Mouse (Mus musculus) embryonic facial prominence, embryonic 11.5 days (tissue): ENCODE data around the gene Zfp428. TPM values are rescaled to one million over a fixed set of nuclear protein-coding genes. Genes with fewer than 3 reads are reported as not detected.

ENCODE experiments used
- ATAC-seq: fragments of 200-750 bp; cut with Nextera tagmentation; replicated peaks from 2 replicates; pipeline ENCODE4 v1.8.0; 2017; ENCODE audit warnings: low read depth; ENCODE audit not compliant: insufficient number of reproducible peaks, low FRiP score, low TSS enrichment
- DNase-seq: peaks from one replicate; pipeline ENCODE4 v3.0.0-alpha.2; 2015; ENCODE audit warnings: low spot score
- H3K27ac ChIP-seq: fragments of 300-500 bp; sonication (generic); replicated peaks from 2 replicates; pipeline ENCODE4 v1.5.1; 2014; ENCODE audit warnings: mild to moderate bottlenecking, low read depth, low read length, control low read depth
- H3K27me3 ChIP-seq: fragments of 300-500 bp; sonication (generic); 2 replicates; pipeline ENCODE4 v1.6.1; 2014; ENCODE audit warnings: mild to moderate bottlenecking, low read length, moderate library complexity, mixed read lengths; ENCODE audit not compliant: control insufficient read depth, insufficient read depth
- H3K36me3 ChIP-seq: fragments of 300-500 bp; sonication (generic); replicated peaks from 2 replicates; pipeline ENCODE4 v1.6.1; 2014; ENCODE audit warnings: low read depth, mild to moderate bottlenecking, low read length, moderate library complexity, mixed read lengths; ENCODE audit not compliant: control insufficient read depth, insufficient read depth
- H3K4me1 ChIP-seq: fragments of 300-500 bp; sonication (generic); 2 replicates; pipeline ENCODE4 v1.6.1; 2014; ENCODE audit warnings: low read length, mixed read lengths; ENCODE audit not compliant: control insufficient read depth, insufficient read depth
- H3K4me2 ChIP-seq: fragments of 300-500 bp; sonication (generic); 2 replicates; pipeline ENCODE4 v1.6.1; 2014; ENCODE audit warnings: low read depth, mild to moderate bottlenecking, control low read depth, low read length, moderate library complexity
- H3K4me3 ChIP-seq: fragments of 300-500 bp; sonication (generic); 2 replicates; pipeline ENCODE4 v1.5.1; 2014; ENCODE audit warnings: low read depth, low read length, control low read depth
- H3K9ac ChIP-seq: fragments of 300-500 bp; sonication (generic); replicated peaks from 2 replicates; pipeline ENCODE4 v1.6.1; 2014; ENCODE audit warnings: mild to moderate bottlenecking, control low read depth, low read length
- H3K9me3 ChIP-seq: fragments of 300-500 bp; sonication (generic); replicated peaks from 2 replicates; pipeline ENCODE4 v1.6.1; 2016; ENCODE audit warnings: mild to moderate bottlenecking, low read length, inconsistent platforms, mixed read lengths; ENCODE audit not compliant: control insufficient read depth
- WGBS: fragments of 180-500 bp; shearing (Covaris S2); extraction: QIAGEN DNeasy Blood & Tissue Kit; methylation state at CpG from one replicate; pipeline ENCODE4 v1.1.7; 2014; 5-methylcytosine and 5-hydroxymethylcytosine counted together
- polyA plus RNA-seq: library from polyadenylated mRNA; unstranded; fragments of >200 nt; fragmentation: Nextera tagmentation; extraction: Ambion mirVana; gene quantifications from 2 replicates; pipeline ENCODE4 v1.2.1, GENCODE M21; 2014

Zfp428 gene
- polyA plus RNA-seq, result 52.5 and 58.0 TPM in 2 replicates

DNA sequence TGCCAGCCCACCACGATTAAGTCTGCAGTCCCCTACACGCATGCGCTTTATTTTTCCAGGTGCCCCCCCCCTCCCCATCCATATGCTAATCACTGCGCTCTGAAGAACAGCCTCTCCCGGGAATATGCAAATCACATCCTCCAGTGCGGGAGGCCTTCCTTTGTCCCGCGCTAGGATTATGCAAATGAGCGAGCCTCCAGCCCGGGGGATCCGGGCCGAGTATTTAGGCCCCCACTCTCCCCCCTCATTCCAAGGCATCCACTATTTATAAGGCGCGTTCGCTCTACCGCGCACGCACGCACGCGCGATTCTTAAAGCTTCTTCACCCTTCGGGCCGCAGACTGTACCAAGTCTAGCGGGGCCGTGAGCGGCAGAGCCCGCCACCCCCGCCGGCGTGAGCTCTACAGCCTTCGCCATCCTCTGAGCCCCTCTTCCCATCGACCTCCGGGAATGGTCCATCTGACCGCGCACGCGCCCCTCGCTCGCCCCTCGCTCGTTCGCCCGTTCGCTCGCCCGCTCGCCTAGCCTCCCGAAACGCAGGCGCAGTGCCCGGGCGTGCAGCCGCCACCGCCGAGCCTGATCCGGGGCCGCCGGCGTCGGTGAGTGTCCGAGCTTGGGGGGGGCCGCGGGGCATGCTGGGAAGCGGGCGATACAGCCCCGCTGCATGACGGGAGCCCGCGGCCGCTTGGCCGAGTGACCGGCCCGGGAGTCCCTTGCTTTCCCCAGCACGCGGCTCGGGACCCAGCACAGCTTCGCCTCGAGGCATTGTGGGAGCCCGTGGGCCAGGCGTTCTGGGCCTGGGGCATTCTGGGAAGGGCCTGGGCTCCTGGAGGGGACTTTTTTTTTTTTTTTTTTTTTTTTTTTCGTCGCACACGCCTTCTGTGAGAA, at the start of gene Zfp428:
TSS of gene Zfp428 (plus strand) at position 169 of the 888 bp plus-strand sequence.
- no peaks in the 10 kb centered on the region for H3K27me3 ChIP-seq
- WGBS, result under 1% methylated on average over 84 of the region's 84 CpGs
- H3K27ac ChIP-seq, result peak within 1 kb of the TSS; percentile 97
- no peaks in the 10 kb centered on the region; the same call in 1 of the 2 replicates for H3K4me1 ChIP-seq
- ATAC-seq (peak; percentile 83), DNase-seq (peak; percentile 93)
- H3K4me2 ChIP-seq, result peak within 1 kb of the TSS; percentile 74
- H3K9ac ChIP-seq, result peak within 1 kb of the TSS; percentile 97
- no peaks in the 10 kb centered on the region for H3K9me3 ChIP-seq
- peak within 1 kb of the TSS; percentile 68 for H3K4me3 ChIP-seq
- no peaks in the 10 kb centered on the region; the same call in none of the 2 replicates for H3K36me3 ChIP-seq

DNA sequence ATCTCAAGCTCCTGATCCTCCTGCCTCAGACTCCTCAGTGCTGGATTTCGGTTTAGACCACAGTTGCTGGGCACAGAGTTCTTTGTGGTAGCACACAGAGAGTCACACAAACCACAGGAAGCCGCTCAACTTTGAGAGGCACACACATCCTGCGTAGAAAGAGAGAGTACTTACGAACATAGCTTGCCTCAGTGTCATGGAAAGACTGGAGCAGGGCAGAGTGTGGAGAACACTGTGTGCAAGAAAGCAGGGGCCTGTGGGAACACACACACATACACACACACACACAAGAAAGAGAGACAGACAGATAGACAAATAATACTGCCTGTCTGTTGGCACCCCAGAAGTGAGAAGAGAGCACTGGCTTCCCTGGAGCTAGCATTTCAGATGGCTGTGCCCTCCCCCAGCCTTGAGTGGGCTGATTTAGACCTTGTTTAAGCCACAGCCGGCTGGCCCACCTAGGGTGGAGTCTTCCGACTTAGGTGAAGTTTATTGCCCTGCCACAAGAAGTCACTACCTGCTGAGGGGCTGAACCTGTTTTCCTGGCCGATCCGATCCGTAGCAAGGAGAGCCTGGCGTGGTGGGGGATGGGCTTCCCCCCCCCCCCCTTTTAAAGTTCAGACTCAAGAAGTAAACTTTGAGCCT, 49.0 kb upstream of the Zfp428 start:
- DNase-seq, result no peak
- H3K36me3 ChIP-seq, result no peaks in the 10 kb centered on the region
- H3K4me1 ChIP-seq, result no peaks in the 10 kb centered on the region
- WGBS, result 63% methylated on average over 10 of the region's 10 CpGs
- no peaks in the 10 kb centered on the region; the same call in 1 of the 2 replicates for H3K27me3 ChIP-seq
- no peak overlapping the region for H3K4me3 ChIP-seq
- no peak overlapping the region for H3K4me2 ChIP-seq
- no peak overlapping the region for H3K9ac ChIP-seq
- no peak overlapping the region for H3K27ac ChIP-seq
- H3K9me3 ChIP-seq, result no peaks in the 10 kb centered on the region
- no peak for ATAC-seq

DNA sequence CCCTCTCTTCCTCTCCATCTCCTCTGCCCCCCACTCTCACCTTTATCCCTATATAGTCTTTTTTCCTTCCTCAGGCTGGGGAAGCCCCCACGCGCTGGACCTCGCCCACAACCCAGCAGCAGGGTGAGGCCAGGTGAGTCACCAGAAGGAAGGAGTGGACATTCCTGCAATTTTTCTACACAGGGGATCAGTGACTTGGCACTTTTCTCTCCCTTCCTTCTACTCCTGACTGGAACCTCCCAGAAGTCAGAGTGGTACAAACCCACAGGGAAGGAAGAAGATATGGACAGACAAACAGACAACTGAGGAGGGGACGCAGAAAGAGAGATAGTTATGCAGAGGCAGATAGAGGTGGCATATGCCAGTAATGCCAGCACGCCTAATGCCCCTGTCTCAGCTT, 47.4 kb upstream of the Zfp428 start:
- DNase-seq (no peak), ATAC-seq (no peak)
- Histone ChIP-seq H3K9ac (no peak overlapping the region), H3K27ac (no peak overlapping the region), H3K4me2 (no peak overlapping the region), H3K4me3 (no peak overlapping the region), H3K27me3 (no peaks in the 10 kb centered on the region; the same call in 1 of the 2 replicates), H3K36me3 (no peaks in the 10 kb centered on the region), H3K4me1 (no peaks in the 10 kb centered on the region), H3K9me3 (no peaks in the 10 kb centered on the region)
- WGBS, result 78% methylated on average over 5 of the region's 5 CpGs

DNA sequence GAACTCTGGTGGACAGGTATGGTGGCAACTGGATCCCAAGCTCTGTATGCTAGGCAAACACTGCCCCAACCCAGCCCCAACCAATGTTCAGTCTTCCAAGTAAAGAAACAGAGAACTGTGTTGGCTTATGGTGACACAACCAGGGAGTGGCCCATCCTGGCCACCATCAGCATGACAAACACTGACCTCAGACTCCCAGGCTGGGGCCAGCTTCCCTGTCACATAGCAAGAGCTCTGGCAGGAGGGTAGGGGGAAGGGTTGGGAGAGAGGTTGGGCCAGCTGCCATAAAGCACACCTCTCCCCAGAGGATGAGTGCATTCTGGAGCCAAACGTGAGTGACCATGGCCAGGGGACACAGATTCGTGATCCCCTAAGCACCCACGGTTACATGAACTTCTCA, 47.0 kb upstream of the Zfp428 start:
- no peaks in the 10 kb centered on the region; the same call in 1 of the 2 replicates for H3K27me3 ChIP-seq
- ATAC-seq (no peak), DNase-seq (no peak)
- H3K9ac ChIP-seq, result no peak overlapping the region
- H3K9me3 ChIP-seq, result no peaks in the 10 kb centered on the region
- no peak overlapping the region for H3K4me2 ChIP-seq
- no peak overlapping the region for H3K4me3 ChIP-seq
- H3K27ac ChIP-seq, result no peak overlapping the region
- WGBS, result 59% methylated on average over 3 of the region's 3 CpGs
- no peaks in the 10 kb centered on the region for H3K4me1 ChIP-seq
- H3K36me3 ChIP-seq, result no peaks in the 10 kb centered on the region

DNA sequence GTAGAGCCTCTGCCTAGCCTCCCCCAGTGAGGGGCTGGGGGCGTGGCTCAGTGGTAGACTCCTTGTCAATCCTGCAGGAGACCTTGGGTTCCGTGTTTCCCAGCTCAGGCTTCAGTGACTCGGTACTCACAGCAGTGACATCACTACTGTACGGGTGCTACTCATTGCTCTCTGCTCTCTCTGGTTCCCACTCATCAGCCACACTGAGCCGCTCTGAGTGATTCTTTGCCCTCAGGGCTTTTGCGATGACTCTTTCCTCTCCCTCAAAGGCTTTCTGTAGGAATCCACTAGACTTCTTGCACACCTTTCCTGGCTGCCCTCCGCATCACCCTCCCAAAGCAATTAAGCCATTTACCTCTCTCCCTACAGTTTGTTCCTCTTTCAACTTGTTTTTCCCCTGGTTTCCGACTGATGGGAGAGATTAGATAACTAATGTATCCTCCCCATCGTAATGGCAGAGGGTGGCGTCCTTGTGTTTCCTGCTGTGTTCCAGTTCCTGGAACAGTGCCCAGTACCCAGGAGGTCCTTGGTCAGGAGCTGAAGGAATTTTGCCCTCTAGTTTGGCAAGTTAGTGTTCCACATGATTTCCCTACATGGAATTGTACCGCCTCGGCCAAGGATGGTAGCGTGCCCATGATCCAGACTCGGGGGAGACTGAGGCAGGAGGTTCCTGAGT, 45.3 kb upstream of the Zfp428 start:
- no peak for DNase-seq
- no peak overlapping the region for H3K4me3 ChIP-seq
- no peaks in the 10 kb centered on the region for H3K36me3 ChIP-seq
- H3K9me3 ChIP-seq, result no peaks in the 10 kb centered on the region
- ATAC-seq, result no peak
- WGBS, result 68% methylated on average over 14 of the region's 14 CpGs
- H3K9ac ChIP-seq, result no peak overlapping the region
- H3K4me1 ChIP-seq, result no peaks in the 10 kb centered on the region
- no peaks in the 10 kb centered on the region; the same call in 1 of the 2 replicates for H3K27me3 ChIP-seq
- H3K27ac ChIP-seq, result no peak overlapping the region
- H3K4me2 ChIP-seq, result no peak overlapping the region

DNA sequence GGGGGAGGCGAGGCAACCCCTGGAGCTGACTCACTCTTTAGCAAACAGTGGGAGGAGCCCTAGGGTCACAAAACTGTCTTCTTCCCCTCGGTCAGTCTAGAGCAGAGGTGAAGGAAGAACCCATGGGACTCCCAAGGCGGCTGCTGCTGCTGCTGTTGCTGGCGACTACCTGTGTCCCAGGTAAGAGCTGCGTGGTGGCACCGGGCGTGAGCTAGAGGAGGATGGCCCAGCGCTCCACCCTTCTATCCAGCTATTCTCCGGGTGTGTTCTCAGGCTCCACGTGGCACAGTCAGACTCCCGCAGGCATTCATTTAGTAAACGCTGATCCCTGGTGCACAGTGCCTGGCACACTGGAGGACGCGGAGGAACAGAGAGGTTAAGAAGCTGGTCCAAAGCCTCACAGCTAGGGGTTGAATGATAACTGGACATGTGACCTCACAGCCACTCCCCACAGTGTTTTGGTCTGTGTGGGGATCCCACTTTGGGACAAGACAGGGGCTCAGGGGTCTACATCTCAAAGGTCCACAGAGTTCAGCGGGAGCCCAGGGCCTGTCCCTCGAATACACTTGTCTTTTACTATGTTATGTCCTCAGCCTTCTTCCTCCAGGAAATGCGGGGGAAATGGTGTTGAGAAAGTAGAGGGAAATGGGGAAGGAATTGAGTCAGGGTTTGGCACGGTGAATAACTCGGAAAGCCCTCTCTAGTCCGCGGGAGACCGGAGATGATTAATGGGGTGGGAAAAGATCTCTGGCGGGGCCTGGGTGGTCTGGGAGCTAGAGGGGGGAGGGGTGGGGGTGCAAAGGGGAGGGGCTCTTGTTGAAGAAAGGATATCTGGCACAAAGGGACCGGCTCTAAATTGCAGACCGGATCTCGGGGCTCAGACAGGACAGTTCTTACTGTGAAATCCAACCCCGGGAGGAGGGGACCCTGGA, 44.2 kb upstream of the Zfp428 start, which contains the start of gene Plaur:
TSS of gene Plaur (plus strand) at position 97 of the 932 bp plus-strand sequence.
- DNase-seq, result peak; percentile 32
- Histone ChIP-seq H3K9me3 (no peaks in the 10 kb centered on the region), H3K36me3 (no peaks in the 10 kb centered on the region), H3K27me3 (no peaks in the 10 kb centered on the region; the same call in 1 of the 2 replicates), H3K4me3 (no peak within 1 kb of the TSS), H3K9ac (no peak within 1 kb of the TSS), H3K27ac (no peak within 1 kb of the TSS), H3K4me2 (peak within 1 kb of the TSS; percentile 16; the same call in 1 of the 2 replicates), H3K4me1 (no peaks in the 10 kb centered on the region)
- ATAC-seq, result no peak; the same call in 1 of the 2 replicates
- 13% methylated on average over 27 of the region's 27 CpGs for WGBS

DNA sequence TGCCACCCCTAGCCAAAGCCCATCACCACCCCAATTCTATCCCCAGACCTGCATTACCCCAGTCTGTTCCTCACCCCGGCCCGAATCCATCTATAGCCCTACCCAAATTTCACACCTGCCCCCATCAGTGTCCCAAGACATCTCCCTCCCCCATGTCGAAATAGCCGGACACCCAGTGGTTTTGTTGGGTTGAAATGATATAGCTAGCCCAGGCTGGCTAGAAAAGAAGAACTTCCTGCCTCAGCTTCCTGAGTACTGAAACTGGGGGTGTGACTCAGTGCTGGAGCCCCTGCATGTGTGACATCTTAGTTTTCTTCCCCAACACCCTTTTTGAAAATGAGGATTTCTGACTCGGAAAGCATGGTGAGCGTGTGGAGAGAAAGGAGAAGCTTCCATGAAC, 40.0 kb upstream of the Zfp428 start:
- Histone ChIP-seq H3K9me3 (no peaks in the 10 kb centered on the region), H3K4me3 (no peak overlapping the region), H3K4me1 (no peaks in the 10 kb centered on the region), H3K27ac (no peak overlapping the region), H3K4me2 (no peak overlapping the region), H3K9ac (no peak overlapping the region), H3K36me3 (no peaks in the 10 kb centered on the region), H3K27me3 (no peaks in the 10 kb centered on the region; the same call in 1 of the 2 replicates)
- WGBS, result 88% methylated on average over 6 of the region's 6 CpGs
- ATAC-seq, result no peak
- DNase-seq, result no peak
